In genomic region chr7:105767729-105768165, GRCm38 (mm10) we compare ENCODE assay signal across 7 mouse cellular contexts. TPM values are rescaled to one million over a fixed set of nuclear protein-coding genes. Genes with fewer than 3 reads are reported as not detected.
A peak's percentile ranks its signal among the peaks of the same experiment; 100 is the strongest.
DNase-seq lines count a peak whose midpoint lies in the region; ATAC-seq lines count a peak whose summit lies in the region.

No protein-coding gene starts in this region.

- DNase-seq in embryo, embryonic 10.5 days (ENCODE audit: low spot score): peak; percentile 68
- peak; percentile 32 to 37 for DNase-seq in kidney, adult 8-10 months
- no peak for DNase-seq in frontal cortex, postnatal 25 days (ENCODE audit: low spot score in 2 of 2)
- no peak for DNase-seq in urinary bladder, postnatal 14 days (ENCODE audit: low spot score)

- H3K4me2 ChIP-seq in forebrain, embryonic 16.5 days (ENCODE audit: low read length): no peak overlapping the region

- no peak overlapping the region for H3K4me3 ChIP-seq in forebrain, embryonic 16.5 days (replicated peaks; ENCODE audit: low read length)
- H3K4me3 ChIP-seq in megakaryocyte, embryonic 14.5 days (replicated peaks): peak overlapping the region; percentile 9

- no peak overlapping the region for H3K27ac ChIP-seq in forebrain, embryonic 16.5 days (ENCODE audit: low read length)

- no peaks in the 10 kb centered on the region for H3K9me3 ChIP-seq in forebrain, embryonic 16.5 days (ENCODE audit: control insufficient read depth, low read length)
- peaks cover 14% of the 10 kb centered on the region for H3K9me3 ChIP-seq in megakaryocyte, embryonic 14.5 days

- H3K4me1 ChIP-seq in forebrain, embryonic 16.5 days (replicated peaks; ENCODE audit: control insufficient read depth, insufficient read depth, low read length): peaks cover 29% of the 10 kb centered on the region
- peaks cover 21% of the 10 kb centered on the region for H3K4me1 ChIP-seq in megakaryocyte, embryonic 14.5 days

- no peak overlapping the region; the same call in 1 of the 2 replicates for H3K9ac ChIP-seq in forebrain, embryonic 16.5 days (replicated peaks; ENCODE audit: low read depth, low read length)

- peaks cover 60% of the 10 kb centered on the region for H3K36me3 ChIP-seq in forebrain, embryonic 16.5 days (ENCODE audit: control insufficient read depth, insufficient read depth)
- H3K36me3 ChIP-seq in megakaryocyte, embryonic 14.5 days (replicated peaks; ENCODE audit: low read length): no peaks in the 10 kb centered on the region

- ATAC-seq in forebrain, embryonic 16.5 days: peak; percentile 13; the same call in 1 of the 2 replicates
- ATAC-seq in CD4-positive, CD25-positive, alpha-beta regulatory T cell, adult 4 months: no peak

- no peaks in the 10 kb centered on the region for H3K27me3 ChIP-seq in forebrain, embryonic 16.5 days (replicated peaks; ENCODE audit: control insufficient read depth, insufficient read depth, low read length)
- H3K27me3 ChIP-seq in megakaryocyte, embryonic 14.5 days (replicated peaks): peaks cover 69% of the 10 kb centered on the region

- WGBS in forebrain, embryonic 16.5 days: 28% methylated on average over 6 of the region's 6 CpGs

RNA-seq across cellular contexts. Expression of gene Tpp1, which starts 15.7 kb away (rescaled TPM):
- 30.2 and 35.2 TPM in 2 replicates for polyA plus RNA-seq in forebrain, embryonic 16.5 days (2015; fragmentation: Nextera tagmentation; extraction: Ambion mirVana)
- 37.7 and 43.0 TPM in 2 replicates for polyA plus RNA-seq in megakaryocyte, embryonic 14.5 days (2012; ENCODE audit: insufficient read depth, low replicate concordance)
- polyA plus RNA-seq in CD4-positive, CD25-positive, alpha-beta regulatory T cell, adult 4 months (2017; shearing (Covaris generic)): 100 to 1,000 TPM; 131 to 172 TPM

RNA-seq across cellular contexts. Expression of gene Dchs1, which starts 19.7 kb away (rescaled TPM):
- 20.7 and 22.0 TPM in 2 replicates for polyA plus RNA-seq in forebrain, embryonic 16.5 days (2015; fragmentation: Nextera tagmentation; extraction: Ambion mirVana)
- 0.27 and 0.74 TPM in 2 replicates for polyA plus RNA-seq in megakaryocyte, embryonic 14.5 days (2012; ENCODE audit: insufficient read depth, low replicate concordance)
- polyA plus RNA-seq in CD4-positive, CD25-positive, alpha-beta regulatory T cell, adult 4 months (2017; shearing (Covaris generic)): not detected

RNA-seq across cellular contexts. Expression of gene Taf10, which starts 23.6 kb away (rescaled TPM):
- 85.8 and 89.5 TPM in 2 replicates for polyA plus RNA-seq in forebrain, embryonic 16.5 days (2015; fragmentation: Nextera tagmentation; extraction: Ambion mirVana)
- 411 and 429 TPM in 2 replicates for polyA plus RNA-seq in megakaryocyte, embryonic 14.5 days (2012; ENCODE audit: insufficient read depth, low replicate concordance)
- polyA plus RNA-seq in CD4-positive, CD25-positive, alpha-beta regulatory T cell, adult 4 months (2017; shearing (Covaris generic)): 10 to 100 TPM in 1 of 2 experiments, 1 to 10 TPM in 1; 8.0 to 18.7 TPM

RNA-seq across cellular contexts. Expression of gene Rrp8, which starts 30.6 kb away (rescaled TPM):
- 25.3 and 26.3 TPM in 2 replicates for polyA plus RNA-seq in forebrain, embryonic 16.5 days (2015; fragmentation: Nextera tagmentation; extraction: Ambion mirVana)
- polyA plus RNA-seq in megakaryocyte, embryonic 14.5 days (2012; ENCODE audit: insufficient read depth, low replicate concordance): 20.7 and 32.3 TPM in 2 replicates
- 10 to 100 TPM; 19.1 to 24.8 TPM for polyA plus RNA-seq in CD4-positive, CD25-positive, alpha-beta regulatory T cell, adult 4 months (2017; shearing (Covaris generic))

RNA-seq across cellular contexts. Expression of gene Ilk, which starts 31.4 kb away (rescaled TPM):
- 191 and 228 TPM in 2 replicates for polyA plus RNA-seq in forebrain, embryonic 16.5 days (2015; fragmentation: Nextera tagmentation; extraction: Ambion mirVana)
- 241 and 315 TPM in 2 replicates for polyA plus RNA-seq in megakaryocyte, embryonic 14.5 days (2012; ENCODE audit: insufficient read depth, low replicate concordance)
- 100 to 1,000 TPM; 138 to 196 TPM for polyA plus RNA-seq in CD4-positive, CD25-positive, alpha-beta regulatory T cell, adult 4 months (2017; shearing (Covaris generic))

Comparison
In these comparisons a context has a peak if more than half of its experiments do, and no peak if none do; other contexts are left out.
1. DNase-seq: peak in embryo, embryonic 10.5 days (single experiment) and kidney, adult 8-10 months (2 of 2); none in frontal cortex, postnatal 25 days (0 of 2) and urinary bladder, postnatal 14 days (single experiment).
2. RNA of gene Dchs1, which starts 19.7 kb away (polyA plus RNA-seq): 20.7 to 22.0 TPM in forebrain, embryonic 16.5 days; 0.27 to 0.74 TPM in megakaryocyte, embryonic 14.5 days and not detected in CD4-positive, CD25-positive, alpha-beta regulatory T cell, adult 4 months; every median in the first group is over 10 times any median in the second.